Mouse (Mus musculus): ENCODE results near the gene Fam160a1. TPM values are rescaled to one million over a fixed set of nuclear protein-coding genes. Genes with fewer than 3 reads are reported as not detected.

The Fam160a1 gene
- polyA plus RNA-seq, 1 experiment from 2014 or later, result 8.9 TPM

DNA sequence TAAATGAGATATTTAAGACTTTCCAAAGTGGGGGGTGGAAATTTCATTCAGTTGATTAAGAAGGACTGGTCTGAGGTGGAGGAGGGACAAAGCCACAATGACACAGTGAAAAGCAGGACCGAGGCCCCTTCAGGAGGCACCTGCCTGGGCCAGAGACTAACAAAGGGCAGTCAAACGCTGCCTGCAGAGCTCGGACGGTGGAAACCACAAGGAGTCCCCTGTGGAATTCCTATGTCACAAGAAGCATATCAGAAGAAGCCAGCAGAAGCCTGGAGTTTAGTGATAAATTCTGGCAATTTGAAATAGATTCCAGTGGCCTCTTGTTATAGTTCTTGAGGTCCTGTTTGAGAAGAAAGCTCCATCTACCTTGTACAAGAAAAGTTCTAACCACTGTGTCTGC, 40.0 kb upstream of the Fam160a1 start:
- Histone ChIP-seq H3K4me1 (replicated peaks; ENCODE audit: control insufficient read depth, insufficient read depth) (no peaks in the 10 kb centered on the region), H3K4me3 (ENCODE audit: low read depth, low read length) (no peak overlapping the region), H3K9ac (ENCODE audit: low read length) (no peak overlapping the region), H3K27me3 (ENCODE audit: control insufficient read depth, insufficient read depth, low read length) (no peaks in the 10 kb centered on the region), H3K27ac (replicated peaks) (no peak overlapping the region), H3K36me3 (ENCODE audit: control insufficient read depth, insufficient read depth, low read length) (no peaks in the 10 kb centered on the region), H3K9me3 (ENCODE audit: control insufficient read depth, low read length) (no peaks in the 10 kb centered on the region), H3K4me2 (replicated peaks; ENCODE audit: low read depth) (no peak overlapping the region)
- WGBS, result 45% methylated on average over 4 of the region's 4 CpGs
- TF ChIP-seq EP300 (optimal IDR thresholded peaks at IDR 0.05) (no peak), CTCF (IDR thresholded peaks at IDR 0.05; ENCODE audit: low read depth) (no peak)
- no peak for ATAC-seq (ENCODE audit: low FRiP score, low TSS enrichment)
- DNase-seq (ENCODE audit: low spot score), result no peak

DNA sequence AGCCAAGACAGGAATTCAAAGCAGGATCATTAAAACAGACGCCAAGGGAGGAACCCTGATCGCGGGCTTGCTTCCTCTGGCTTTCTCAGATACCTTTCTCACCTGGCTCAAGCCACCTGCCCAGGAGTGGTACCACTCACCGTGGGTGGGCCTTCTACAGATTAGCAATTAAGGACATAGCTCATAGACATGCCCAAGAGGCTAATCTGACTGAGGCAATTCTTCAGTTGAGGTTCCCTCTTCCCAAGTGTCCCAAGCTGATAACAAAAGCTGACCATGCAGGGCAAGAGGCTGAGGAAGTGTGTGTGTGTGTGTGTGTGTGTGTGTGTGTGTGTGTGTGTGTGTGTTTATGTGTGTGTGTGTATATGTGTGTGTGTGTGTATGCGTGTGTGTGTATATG, 38.9 kb upstream of the Fam160a1 start:
- Histone ChIP-seq H3K36me3 (ENCODE audit: control insufficient read depth, insufficient read depth, low read length) (no peaks in the 10 kb centered on the region), H3K27me3 (ENCODE audit: control insufficient read depth, insufficient read depth, low read length) (no peaks in the 10 kb centered on the region), H3K4me3 (ENCODE audit: low read depth, low read length) (no peak overlapping the region), H3K27ac (replicated peaks) (no peak overlapping the region), H3K4me2 (replicated peaks; ENCODE audit: low read depth) (no peak overlapping the region), H3K4me1 (replicated peaks; ENCODE audit: control insufficient read depth, insufficient read depth) (no peaks in the 10 kb centered on the region), H3K9me3 (ENCODE audit: control insufficient read depth, low read length) (no peaks in the 10 kb centered on the region), H3K9ac (ENCODE audit: low read length) (no peak overlapping the region)
- DNase-seq (ENCODE audit: low spot score), result no peak
- 76% methylated on average over 5 of the region's 5 CpGs for WGBS
- TF ChIP-seq CTCF (IDR thresholded peaks at IDR 0.05; ENCODE audit: low read depth) (no peak), EP300 (optimal IDR thresholded peaks at IDR 0.05) (no peak)
- ATAC-seq (ENCODE audit: low FRiP score, low TSS enrichment), result no peak

DNA sequence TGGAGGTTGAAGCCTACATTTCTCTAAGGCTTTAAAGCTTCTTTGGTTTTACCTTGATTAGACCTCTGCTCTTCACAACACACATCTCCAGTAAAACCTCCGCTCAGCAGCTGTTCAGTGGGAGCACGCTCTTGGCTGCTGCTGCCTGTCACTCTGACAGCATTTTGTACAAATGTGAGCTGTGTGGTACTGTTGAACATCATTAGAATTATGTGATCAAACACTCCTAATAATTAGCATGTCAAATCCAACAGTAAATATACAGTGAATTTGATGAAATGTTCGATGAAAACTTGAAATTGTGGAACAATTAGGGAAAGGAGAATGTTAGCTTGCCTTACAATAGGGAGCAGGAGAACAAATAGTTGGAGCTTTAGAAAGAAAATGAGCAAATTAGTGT, 38.0 kb upstream of the Fam160a1 start:
- ATAC-seq (ENCODE audit: low FRiP score, low TSS enrichment) (no peak), DNase-seq (ENCODE audit: low spot score) (no peak)
- no peak overlapping the region for H3K4me3 ChIP-seq (ENCODE audit: low read depth, low read length)
- H3K4me2 ChIP-seq (replicated peaks; ENCODE audit: low read depth), result no peak overlapping the region
- no peak overlapping the region for H3K9ac ChIP-seq (ENCODE audit: low read length)
- H3K36me3 ChIP-seq (ENCODE audit: control insufficient read depth, insufficient read depth, low read length), result no peaks in the 10 kb centered on the region
- H3K27me3 ChIP-seq (ENCODE audit: control insufficient read depth, insufficient read depth, low read length), result no peaks in the 10 kb centered on the region
- no peak for TF ChIP-seq CTCF (IDR thresholded peaks at IDR 0.05; ENCODE audit: low read depth)
- no peak for TF ChIP-seq EP300 (optimal IDR thresholded peaks at IDR 0.05)
- H3K27ac ChIP-seq (replicated peaks), result no peak overlapping the region
- no peaks in the 10 kb centered on the region for H3K9me3 ChIP-seq (ENCODE audit: control insufficient read depth, low read length)
- 89% methylated on average over 3 of the region's 3 CpGs for WGBS
- no peaks in the 10 kb centered on the region for H3K4me1 ChIP-seq (replicated peaks; ENCODE audit: control insufficient read depth, insufficient read depth)

DNA sequence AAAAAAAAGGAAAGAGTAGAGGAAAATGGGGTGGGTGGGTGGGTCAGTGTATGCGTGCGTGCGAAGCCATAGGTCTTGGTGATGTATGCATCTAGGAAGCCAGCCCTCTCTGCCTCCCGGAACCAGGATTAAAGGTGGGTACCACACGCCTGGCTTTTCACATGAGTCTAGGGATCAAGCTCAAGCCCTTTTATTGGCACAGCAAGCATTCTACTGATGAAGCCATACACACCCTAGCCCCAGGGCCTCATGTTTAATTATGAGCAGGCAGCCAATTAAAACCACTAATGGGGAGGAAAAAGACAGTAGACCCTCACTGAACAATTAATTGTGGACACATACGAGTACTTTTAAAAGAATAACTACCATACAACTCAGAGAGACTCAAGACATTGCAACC, 37.1 kb upstream of the Fam160a1 start:
- ATAC-seq (ENCODE audit: low FRiP score, low TSS enrichment) (no peak), DNase-seq (ENCODE audit: low spot score) (no peak)
- Histone ChIP-seq H3K9me3 (ENCODE audit: control insufficient read depth, low read length) (no peaks in the 10 kb centered on the region), H3K4me2 (replicated peaks; ENCODE audit: low read depth) (no peak overlapping the region), H3K27me3 (ENCODE audit: control insufficient read depth, insufficient read depth, low read length) (no peaks in the 10 kb centered on the region), H3K4me3 (ENCODE audit: low read depth, low read length) (no peak overlapping the region), H3K36me3 (ENCODE audit: control insufficient read depth, insufficient read depth, low read length) (no peaks in the 10 kb centered on the region), H3K4me1 (replicated peaks; ENCODE audit: control insufficient read depth, insufficient read depth) (no peaks in the 10 kb centered on the region), H3K9ac (ENCODE audit: low read length) (no peak overlapping the region), H3K27ac (replicated peaks) (no peak overlapping the region)
- 84% methylated on average over 6 of the region's 6 CpGs for WGBS
- TF ChIP-seq CTCF (IDR thresholded peaks at IDR 0.05; ENCODE audit: low read depth) (no peak), EP300 (optimal IDR thresholded peaks at IDR 0.05) (no peak)

- Histone ChIP-seq H3K36me3 (ENCODE audit: control insufficient read depth, insufficient read depth, low read length) (no peaks in the 10 kb centered on the region), H3K27ac (replicated peaks) (no peak overlapping the region), H3K9me3 (ENCODE audit: control insufficient read depth, low read length) (no peaks in the 10 kb centered on the region), H3K4me1 (replicated peaks; ENCODE audit: control insufficient read depth, insufficient read depth) (no peaks in the 10 kb centered on the region), H3K4me2 (replicated peaks; ENCODE audit: low read depth) (no peak overlapping the region), H3K27me3 (ENCODE audit: control insufficient read depth, insufficient read depth, low read length) (no peaks in the 10 kb centered on the region), H3K4me3 (ENCODE audit: low read depth, low read length) (no peak overlapping the region), H3K9ac (ENCODE audit: low read length) (no peak overlapping the region)
- ATAC-seq (ENCODE audit: low FRiP score, low TSS enrichment), result no peak
- DNase-seq (ENCODE audit: low spot score), result no peak
- WGBS, result 66% methylated on average over 4 of the region's 4 CpGs
- no peak for TF ChIP-seq EP300 (optimal IDR thresholded peaks at IDR 0.05)
- no peak for TF ChIP-seq CTCF (IDR thresholded peaks at IDR 0.05; ENCODE audit: low read depth)
Observed at GRCm38 (mm10) chr3:85853715-85854114, 36.6 kb upstream of the Fam160a1 start.

- TF ChIP-seq EP300 (optimal IDR thresholded peaks at IDR 0.05) (no peak), CTCF (IDR thresholded peaks at IDR 0.05; ENCODE audit: low read depth) (no peak)
- WGBS, result 67% methylated on average over 1 of the region's 1 CpGs
Observed at GRCm38 (mm10) chr3:85850079-85850478, 33.0 kb upstream of the Fam160a1 start.

More at GRCm38 (mm10) chr3:85850079-85850478, 33.0 kb upstream of the Fam160a1 start:
- H3K27ac ChIP-seq (replicated peaks), result no peak overlapping the region
- no peaks in the 10 kb centered on the region for H3K9me3 ChIP-seq (ENCODE audit: control insufficient read depth, low read length)
- H3K36me3 ChIP-seq (ENCODE audit: control insufficient read depth, insufficient read depth, low read length), result no peaks in the 10 kb centered on the region
- no peaks in the 10 kb centered on the region for H3K27me3 ChIP-seq (ENCODE audit: control insufficient read depth, insufficient read depth, low read length)
- H3K9ac ChIP-seq (ENCODE audit: low read length), result no peak overlapping the region
- H3K4me1 ChIP-seq (replicated peaks; ENCODE audit: control insufficient read depth, insufficient read depth), result no peaks in the 10 kb centered on the region
- H3K4me3 ChIP-seq (ENCODE audit: low read depth, low read length), result no peak overlapping the region
- no peak for ATAC-seq (ENCODE audit: low FRiP score, low TSS enrichment)
- DNase-seq (ENCODE audit: low spot score), result no peak
- no peak overlapping the region for H3K4me2 ChIP-seq (replicated peaks; ENCODE audit: low read depth)
